18 mouse cellular contexts compared by ENCODE assay signal in genomic region chr6:31704191-31704590, GRCm38 (mm10).
"Had no signal": no experiment of that assay in that cellular context is flagged by ENCODE, and none has a peak within 500 bp of the region (broad histone marks: within the 10 kb centered on the region; RNA-seq: fewer than 3 reads in every experiment).

No protein-coding gene starts in this region.

- ATAC-seq: lung, postnatal 0 days; midbrain, embryonic 15.5 days had no signal

- H3K27ac ChIP-seq: kidney, embryonic 15.5 days; limb, embryonic 10.5 days; limb, embryonic 13.5 days; liver, embryonic 13.5 days; macrophage; midbrain, embryonic 12.5 days; midbrain, embryonic 15.5 days; neural tube, embryonic 13.5 days had no signal

- H3K4me3 ChIP-seq: kidney, embryonic 15.5 days; limb, embryonic 10.5 days; limb, embryonic 13.5 days; liver, embryonic 13.5 days; midbrain, embryonic 12.5 days; midbrain, embryonic 15.5 days; neural tube, embryonic 13.5 days had no signal

- DNase-seq: kidney, adult 11 months; kidney, adult 8-10 months; kidney, postnatal 10 days; kidney, postnatal 36 days; liver; liver, embryonic 13.5 days; lung, embryonic 14.5 days; retina, postnatal 1 day; thymus, adult 18-20 months; thymus, postnatal 36 days had no signal
